Mouse (Mus musculus) stomach, postnatal 0 days (tissue): ENCODE measurements around the gene Elf2.

Experiments
- CTCF ChIP-seq: IDR thresholded peaks from 2 replicates; pipeline ENCODE4 v1.5.1; 2016; ENCODE audit warnings: antibody characterized with exemption, low read depth, mild to moderate bottlenecking, moderate library complexity
- EP300 ChIP-seq: optimal IDR thresholded peaks from 2 replicates; pipeline ENCODE3; 2016; ENCODE audit warnings: antibody characterized with exemption

DNA sequence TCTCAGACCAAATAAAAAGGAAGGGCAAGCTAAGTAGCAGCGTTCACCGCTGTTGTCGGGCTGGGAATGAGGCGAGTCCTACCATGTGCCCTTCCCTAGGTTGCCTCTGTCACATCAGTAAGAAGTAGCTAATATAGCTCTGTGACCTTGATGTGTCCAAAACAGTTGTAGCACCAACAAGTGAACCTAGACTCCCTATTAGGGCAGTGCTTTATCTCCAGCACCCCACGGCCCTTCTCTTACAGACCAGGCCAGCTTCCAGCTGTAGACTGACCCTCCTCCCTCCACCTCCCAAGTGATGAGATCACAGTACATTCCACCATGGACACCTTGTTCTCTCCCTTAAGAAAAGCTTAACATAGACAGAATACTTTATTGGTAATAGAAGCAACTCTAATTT, 82.4 kb downstream of the Elf2 start:
- TF ChIP-seq CTCF (no peak), EP300 (no peak)
